ENCODE assay signal across 17 mouse cellular contexts in genomic region chr2:13751691-13752090, GRCm38 (mm10). TPM values are rescaled to one million over a fixed set of nuclear protein-coding genes. Genes with fewer than 3 reads are reported as not detected.
DNase-seq lines count a peak whose midpoint lies in the region; ATAC-seq and TF ChIP-seq lines count a peak whose summit lies in the region.
"Had no signal": no experiment of that assay in that cellular context is flagged by ENCODE, and none has a peak within 500 bp of the region (broad histone marks: within the 10 kb centered on the region; RNA-seq: fewer than 3 reads in every experiment).

No protein-coding gene starts in this region.

- no peak overlapping the region for H3K4me3 ChIP-seq in kidney, postnatal 0 days (replicated peaks; ENCODE audit: low read depth, low read length)
- H3K4me3 ChIP-seq in midbrain, embryonic 13.5 days (replicated peaks) = no peak overlapping the region
- H3K4me3 ChIP-seq in midbrain, embryonic 16.5 days (ENCODE audit: low read depth, low read length) = no peak overlapping the region
- no peak overlapping the region for H3K4me3 ChIP-seq in embryonic facial prominence, embryonic 13.5 days
- H3K4me3 ChIP-seq: forebrain, embryonic 13.5 days; gastrocnemius, adult 2 months; heart, embryonic 12.5 days; hindbrain, embryonic 10.5 days had no signal

- no peak overlapping the region for H3K9ac ChIP-seq in kidney, postnatal 0 days (ENCODE audit: low read depth, low read length)
- no peak overlapping the region for H3K9ac ChIP-seq in midbrain, embryonic 13.5 days (replicated peaks)
- H3K9ac ChIP-seq in midbrain, embryonic 16.5 days (ENCODE audit: low read depth, low read length) = no peak overlapping the region
- no peak overlapping the region for H3K9ac ChIP-seq in embryonic facial prominence, embryonic 13.5 days
- H3K9ac ChIP-seq: forebrain, embryonic 13.5 days; heart, embryonic 12.5 days; hindbrain, embryonic 14.5 days had no signal

- 0 out of 2 replicates have a peak, but pooled peaks have one; percentile 33 for ATAC-seq in kidney, postnatal 0 days (replicated peaks; ENCODE audit: low FRiP score, low read depth)
- ATAC-seq in midbrain, embryonic 13.5 days = 0 out of 2 replicates have a peak, but pooled peaks have one; percentile 34
- no peak for ATAC-seq in midbrain, embryonic 16.5 days
- 0 out of 2 replicates have a peak, but pooled peaks have one; percentile 10 for ATAC-seq in embryonic facial prominence, embryonic 13.5 days (ENCODE audit: insufficient number of reproducible peaks, insufficient read depth, low FRiP score, low TSS enrichment, low read depth)
- no peak for ATAC-seq in erythroblast, adult 5-6 weeks (replicated peaks; ENCODE audit: low FRiP score, poor library complexity, severe bottlenecking)
- ATAC-seq: forebrain, embryonic 13.5 days had no signal

- WGBS in kidney, postnatal 0 days = 81% methylated on average over 1 of the region's 1 CpGs
- WGBS in midbrain, embryonic 13.5 days = 75% methylated on average over 1 of the region's 1 CpGs
- WGBS in midbrain, embryonic 16.5 days = 91% methylated on average over 1 of the region's 1 CpGs
- WGBS in embryonic facial prominence, embryonic 13.5 days = 91% methylated on average over 1 of the region's 1 CpGs

- no peak overlapping the region for H3K27ac ChIP-seq in kidney, postnatal 0 days
- no peak overlapping the region for H3K27ac ChIP-seq in midbrain, embryonic 13.5 days
- no peak overlapping the region for H3K27ac ChIP-seq in midbrain, embryonic 16.5 days (ENCODE audit: low read length)
- H3K27ac ChIP-seq in embryonic facial prominence, embryonic 13.5 days = no peak overlapping the region
- H3K27ac ChIP-seq: forebrain, embryonic 13.5 days; gastrocnemius, adult 2 months; hindbrain, embryonic 10.5 days; hindbrain, embryonic 14.5 days had no signal

- TF ChIP-seq CTCF in kidney, postnatal 0 days (IDR thresholded peaks at IDR 0.05; ENCODE audit: low read depth) = no peak

- H3K9me3 ChIP-seq in kidney, postnatal 0 days (replicated peaks; ENCODE audit: low read length) = no peaks in the 10 kb centered on the region
- no peaks in the 10 kb centered on the region for H3K9me3 ChIP-seq in midbrain, embryonic 13.5 days
- no peaks in the 10 kb centered on the region for H3K9me3 ChIP-seq in midbrain, embryonic 16.5 days (replicated peaks; ENCODE audit: control insufficient read depth, low read length, poor library complexity, severe bottlenecking)
- H3K9me3 ChIP-seq in embryonic facial prominence, embryonic 13.5 days = no peaks in the 10 kb centered on the region
- H3K9me3 ChIP-seq: forebrain, embryonic 13.5 days; G1E; heart, embryonic 12.5 days; hindbrain, embryonic 10.5 days had no signal

- H3K4me2 ChIP-seq in kidney, postnatal 0 days (ENCODE audit: low read length) = no peak overlapping the region
- no peak overlapping the region for H3K4me2 ChIP-seq in midbrain, embryonic 13.5 days (replicated peaks)
- no peak overlapping the region for H3K4me2 ChIP-seq in midbrain, embryonic 16.5 days (ENCODE audit: low read length)
- no peak overlapping the region for H3K4me2 ChIP-seq in embryonic facial prominence, embryonic 13.5 days
- H3K4me2 ChIP-seq: forebrain, embryonic 13.5 days; heart, embryonic 12.5 days; hindbrain, embryonic 14.5 days had no signal

- H3K36me3 ChIP-seq in kidney, postnatal 0 days (ENCODE audit: insufficient read depth, low read length) = no peaks in the 10 kb centered on the region
- no peaks in the 10 kb centered on the region for H3K36me3 ChIP-seq in midbrain, embryonic 13.5 days
- no peaks in the 10 kb centered on the region for H3K36me3 ChIP-seq in midbrain, embryonic 16.5 days (ENCODE audit: control insufficient read depth, insufficient read depth, low read length)
- H3K36me3 ChIP-seq in embryonic facial prominence, embryonic 13.5 days = no peaks in the 10 kb centered on the region
- H3K36me3 ChIP-seq: G1E; heart, embryonic 12.5 days; hindbrain, embryonic 10.5 days had no signal

- no peaks in the 10 kb centered on the region for H3K27me3 ChIP-seq in kidney, postnatal 0 days (ENCODE audit: insufficient read depth, low read length)
- no peaks in the 10 kb centered on the region for H3K27me3 ChIP-seq in midbrain, embryonic 13.5 days
- H3K27me3 ChIP-seq in midbrain, embryonic 16.5 days (ENCODE audit: control insufficient read depth, insufficient read depth, low read depth, low read length) = no peaks in the 10 kb centered on the region
- H3K27me3 ChIP-seq in embryonic facial prominence, embryonic 13.5 days = no peaks in the 10 kb centered on the region
- H3K27me3 ChIP-seq: forebrain, embryonic 13.5 days; heart, embryonic 12.5 days had no signal

- H3K4me1 ChIP-seq in kidney, postnatal 0 days (replicated peaks; ENCODE audit: insufficient read depth, low read length) = 0 out of 2 replicates have a peak, but pooled peaks cover 3% of the 10 kb centered on the region
- no peaks in the 10 kb centered on the region for H3K4me1 ChIP-seq in midbrain, embryonic 13.5 days (replicated peaks)
- no peaks in the 10 kb centered on the region for H3K4me1 ChIP-seq in midbrain, embryonic 16.5 days (ENCODE audit: control insufficient read depth, insufficient read depth, low read length)
- H3K4me1 ChIP-seq in embryonic facial prominence, embryonic 13.5 days = peaks cover 4% of the 10 kb centered on the region; the same call in 1 of the 2 replicates
- H3K4me1 ChIP-seq: forebrain, embryonic 13.5 days; heart, embryonic 12.5 days; hindbrain, embryonic 10.5 days had no signal

- no peak for DNase-seq in kidney, postnatal 0 days (ENCODE audit: low spot score)
- DNase-seq in kidney, postnatal 25 days = no peak
- DNase-seq: adrenal gland, adult 8-10 months; cerebellum, adult 11 months; cerebellum, adult 8-10 months; cerebellum, postnatal 25 days; gastrocnemius, adult 2 months; gastrocnemius, postnatal 25 days had no signal

RNA-seq across cellular contexts. Expression of gene St8sia6, which starts 42.2 kb away (rescaled TPM):
- polyA plus RNA-seq in kidney, postnatal 0 days (2015; fragmentation: Nextera tagmentation; extraction: Ambion mirVana) = 4.6 and 5.4 TPM in 2 replicates
- polyA plus RNA-seq in midbrain, embryonic 13.5 days (2015; fragmentation: Nextera tagmentation; extraction: Ambion mirVana) = 0.36 and 0.55 TPM in 2 replicates
- 1.4 and 1.9 TPM in 2 replicates for polyA plus RNA-seq in midbrain, embryonic 16.5 days (2015; fragmentation: Nextera tagmentation; extraction: Ambion mirVana)
- polyA plus RNA-seq in embryonic facial prominence, embryonic 13.5 days (2015; fragmentation: Nextera tagmentation; extraction: Ambion mirVana) = 1.0 and 1.8 TPM in 2 replicates
- total RNA-seq in erythroblast, adult 5-6 weeks (2015; ENCODE audit: low replicate concordance) = 0.21 and 2.7 TPM in 2 replicates
- 0.17 and 0.56 TPM in 2 replicates for total RNA-seq in erythroblast, adult 5-6 weeks (2017; ENCODE audit: low replicate concordance)
- polyA plus RNA-seq: G1E had no signal

Comparison
In these comparisons a context has a peak if more than half of its experiments do, and no peak if none do; other contexts are left out.
1. ATAC-seq: peak in kidney, postnatal 0 days (single experiment), midbrain, embryonic 13.5 days (single experiment) and embryonic facial prominence, embryonic 13.5 days (single experiment); none in midbrain, embryonic 16.5 days (single experiment) and erythroblast, adult 5-6 weeks (single experiment).